Mouse (Mus musculus): Measurements from ENCODE around the gene Prg3.

DNA sequence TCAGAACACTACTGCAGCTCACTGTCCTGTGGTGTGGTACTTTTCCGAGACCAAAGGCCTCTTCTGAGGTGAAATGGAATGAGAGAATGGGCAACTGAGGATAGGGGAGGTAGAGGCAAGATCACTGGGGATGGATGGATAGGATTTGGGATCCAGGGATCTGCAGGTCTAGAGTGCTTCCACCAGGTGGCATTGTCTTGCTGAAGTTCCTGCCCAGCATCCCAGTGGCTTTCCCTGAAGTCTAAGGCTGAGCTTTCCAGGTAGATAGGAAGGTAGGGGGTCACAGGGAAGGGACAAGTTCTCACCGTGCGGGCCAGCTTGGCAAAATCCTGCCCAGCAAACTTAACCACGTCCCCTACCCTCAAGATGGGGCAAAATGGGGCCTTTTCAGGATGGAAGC, 34.0 kb downstream of the Prg3 start:
- TF ChIP-seq CTCF (IDR thresholded peaks at IDR 0.05) (peak; percentile 86), EP300 (IDR thresholded peaks at IDR 0.05) (no peak)
